Mouse (Mus musculus) kidney, embryonic 16.5 days (tissue): ENCODE data around the gene Ghrl. TPM values are rescaled to one million over a fixed set of nuclear protein-coding genes. Genes with fewer than 3 reads are reported as not detected.

Experiments
- ATAC-seq: fragments of 200-750 bp; cut with Nextera tagmentation; 2 replicates; pipeline ENCODE4 v1.8.0; 2017; ENCODE audit warnings: moderate TSS enrichment; ENCODE audit not compliant: low FRiP score, low TSS enrichment
- H3K27ac ChIP-seq: fragments of 300-500 bp; sonication (generic); 2 replicates; pipeline ENCODE4 v1.5.1; 2014; ENCODE audit warnings: low read length
- H3K27me3 ChIP-seq: fragments of 300-500 bp; sonication (generic); 2 replicates; pipeline ENCODE4 v1.6.1; 2014; ENCODE audit warnings: low read length, control low read depth, mixed read lengths; ENCODE audit not compliant: insufficient read depth
- H3K36me3 ChIP-seq: fragments of 300-500 bp; sonication (generic); 2 replicates; pipeline ENCODE4 v1.6.1; 2014; ENCODE audit warnings: low read length, control low read depth, mixed read lengths; ENCODE audit not compliant: insufficient read depth
- H3K4me1 ChIP-seq: fragments of 300-500 bp; sonication (generic); 2 replicates; pipeline ENCODE4 v1.6.1; 2014; ENCODE audit warnings: low read length, control low read depth, mixed read lengths; ENCODE audit not compliant: insufficient read depth
- H3K4me2 ChIP-seq: fragments of 300-500 bp; sonication (generic); replicated peaks from 2 replicates; pipeline ENCODE4 v1.6.1; 2014; ENCODE audit warnings: low read depth, low read length
- H3K4me3 ChIP-seq: fragments of 300-500 bp; sonication (generic); 2 replicates; pipeline ENCODE4 v1.5.1; 2014; ENCODE audit warnings: mild to moderate bottlenecking, low read length
- H3K9ac ChIP-seq: fragments of 300-500 bp; sonication (generic); replicated peaks from 2 replicates; pipeline ENCODE4 v1.6.1; 2014; ENCODE audit warnings: low read length
- H3K9me3 ChIP-seq: fragments of 300-500 bp; sonication (generic); 2 replicates; pipeline ENCODE4 v1.6.1; 2016; ENCODE audit warnings: low read length, control low read depth
- WGBS: fragments of 180-500 bp; shearing (Covaris S2); extraction: QIAGEN DNeasy Blood & Tissue Kit; methylation state at CpG from one replicate; pipeline ENCODE4 v1.1.7; 2014; 5-methylcytosine and 5-hydroxymethylcytosine counted together
- polyA plus RNA-seq: library from polyadenylated mRNA; unstranded; fragments of >200 nt; fragmentation: Nextera tagmentation; extraction: Ambion mirVana; gene quantifications from 2 replicates; pipeline ENCODE4 v1.2.1, GENCODE M21; 2015

Ghrl gene
- 0.53 TPM in 1 of 2 replicates, not detected in the other for polyA plus RNA-seq

DNA sequence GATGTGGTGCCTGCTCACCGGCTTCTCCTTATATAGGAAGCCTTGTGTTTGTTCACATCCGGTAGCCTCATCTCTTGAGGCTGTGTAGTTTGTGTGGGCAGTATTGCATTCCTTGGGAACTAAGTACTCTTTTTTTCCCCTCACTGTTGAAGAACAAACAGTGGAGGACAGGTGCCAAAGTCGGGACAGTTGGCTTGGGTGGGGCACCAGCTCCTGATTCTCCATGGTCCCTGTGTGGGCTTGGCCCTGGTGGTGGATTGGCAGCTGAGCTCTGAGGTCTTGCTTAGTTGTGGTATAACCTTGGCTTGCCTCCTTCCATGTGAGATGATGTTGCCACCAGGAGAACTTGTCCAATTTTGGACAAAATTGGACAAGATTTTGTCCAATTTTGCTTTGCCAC is at the start of gene Ghrl:
Gene Ghrl, minus strand, starts transcription at position 3 of the 400 bp plus-strand sequence.
- Histone ChIP-seq H3K4me2 (no peak within 1 kb of the TSS), H3K36me3 (peaks cover 32% of the 10 kb centered on the region), H3K4me3 (no peak within 1 kb of the TSS), H3K9me3 (no peaks in the 10 kb centered on the region), H3K4me1 (no peaks in the 10 kb centered on the region), H3K9ac (no peak within 1 kb of the TSS), H3K27me3 (no peaks in the 10 kb centered on the region), H3K27ac (no peak within 1 kb of the TSS)
- WGBS: 87% methylated on average over 3 of the region's 3 CpGs
- ATAC-seq: no peak

DNA sequence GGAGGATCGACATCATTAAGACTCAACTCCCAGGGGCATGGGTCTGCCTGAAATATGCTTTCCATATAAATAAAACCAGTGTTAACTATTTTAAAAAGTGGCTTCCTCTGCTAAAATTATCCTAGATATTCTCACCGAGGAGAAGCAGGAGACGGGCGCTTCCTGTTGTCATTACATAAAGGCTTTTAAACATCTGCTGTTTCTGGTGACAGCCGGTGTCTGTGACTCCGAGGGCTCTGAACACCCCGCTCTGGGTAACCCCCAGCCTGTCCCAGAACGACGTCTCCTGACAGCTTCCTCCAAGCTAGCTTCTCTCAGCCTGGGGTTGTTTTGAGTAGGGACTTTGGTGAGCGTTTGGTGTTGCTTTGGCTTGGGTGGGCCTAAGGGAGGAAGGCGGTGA is 49.1 kb upstream of the Ghrl start:
- Histone ChIP-seq H3K9ac (no peak overlapping the region), H3K4me1 (no peaks in the 10 kb centered on the region), H3K9me3 (no peaks in the 10 kb centered on the region), H3K4me3 (no peak overlapping the region), H3K27me3 (no peaks in the 10 kb centered on the region), H3K27ac (no peak overlapping the region), H3K4me2 (no peak overlapping the region), H3K36me3 (no peaks in the 10 kb centered on the region)
- WGBS: 52% methylated on average over 11 of the region's 11 CpGs
- no peak for ATAC-seq

DNA sequence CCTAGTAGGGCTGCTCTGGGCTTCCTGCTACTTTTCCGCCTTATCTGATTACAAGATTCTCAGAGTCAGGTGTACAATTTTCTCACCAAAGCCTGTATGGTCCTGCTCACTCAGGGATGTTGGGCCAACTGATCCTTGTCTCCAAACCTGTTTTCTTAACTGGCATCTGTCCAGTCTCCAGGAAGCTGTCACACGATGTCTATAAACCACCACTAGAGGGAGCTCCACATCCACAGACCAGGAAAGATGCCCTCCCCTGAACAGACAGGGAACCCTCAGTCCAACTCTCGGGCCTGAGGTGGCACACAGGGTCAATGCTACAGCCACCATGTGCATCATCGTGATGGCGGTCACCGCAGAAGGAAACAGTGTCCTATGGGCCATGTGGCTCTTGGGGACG is 42.0 kb upstream of the Ghrl start:
- 20% methylated on average over 7 of the region's 7 CpGs for WGBS
- Histone ChIP-seq H3K36me3 (no peaks in the 10 kb centered on the region), H3K9ac (no peak overlapping the region), H3K4me3 (no peak overlapping the region), H3K9me3 (no peaks in the 10 kb centered on the region), H3K27me3 (no peaks in the 10 kb centered on the region), H3K27ac (no peak overlapping the region), H3K4me1 (no peaks in the 10 kb centered on the region), H3K4me2 (no peak overlapping the region)
- peak; percentile 50 for ATAC-seq

DNA sequence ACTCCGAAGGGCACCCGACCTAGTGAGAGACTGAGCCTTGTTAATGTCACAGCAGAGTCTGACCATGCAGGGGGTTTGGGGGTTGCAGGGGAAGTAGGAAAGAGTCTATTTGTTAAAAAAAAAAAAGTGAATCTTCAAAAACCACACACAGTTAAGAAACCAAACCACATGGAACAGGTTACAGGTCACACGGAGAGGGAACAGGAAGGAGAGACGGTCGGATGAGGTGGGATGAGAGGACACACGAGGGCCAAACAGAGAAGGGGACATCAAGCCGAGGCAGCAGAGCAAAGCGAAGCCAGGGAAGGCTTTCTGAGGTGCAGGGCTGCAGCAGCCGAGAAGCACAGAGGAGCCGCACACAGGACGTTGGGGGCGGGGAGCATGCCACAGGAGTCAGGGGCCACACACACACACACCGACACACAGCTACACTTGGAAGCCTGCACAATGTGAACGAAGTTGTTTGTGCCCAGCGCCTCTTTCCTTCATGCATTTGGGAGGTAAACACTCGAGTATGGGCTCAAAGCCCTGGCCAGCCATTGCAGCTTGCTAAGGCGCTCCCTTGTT is 29.5 kb upstream of the Ghrl start:
- Histone ChIP-seq H3K27me3 (no peaks in the 10 kb centered on the region), H3K36me3 (no peaks in the 10 kb centered on the region), H3K27ac (no peak overlapping the region), H3K9me3 (no peaks in the 10 kb centered on the region), H3K4me1 (no peaks in the 10 kb centered on the region), H3K9ac (no peak overlapping the region), H3K4me2 (no peak overlapping the region), H3K4me3 (no peak overlapping the region)
- ATAC-seq: no peak
- 64% methylated on average over 17 of the region's 17 CpGs for WGBS

DNA sequence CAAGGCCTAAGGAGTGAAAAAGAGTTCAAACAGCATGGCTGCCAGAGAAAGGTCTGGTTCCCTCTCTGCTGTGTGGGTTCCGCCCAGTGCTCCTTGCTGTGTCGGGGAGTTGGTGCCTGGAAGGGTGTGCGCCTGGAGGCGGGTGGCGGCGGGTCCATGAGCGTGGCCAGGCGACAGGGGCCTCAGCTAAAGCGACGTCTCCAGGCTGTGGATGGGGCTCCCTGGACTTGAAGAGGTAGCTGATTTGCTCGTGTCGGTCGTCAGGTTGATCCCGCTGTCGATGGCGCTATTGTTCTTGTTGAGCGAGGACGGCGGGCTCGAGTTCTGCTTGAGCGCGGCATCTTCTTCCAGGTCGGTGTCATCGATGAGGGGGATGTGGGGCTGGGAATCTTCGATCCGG is 28.7 kb upstream of the Ghrl start:
- Histone ChIP-seq H3K27ac (no peak overlapping the region), H3K4me2 (peak overlapping the region; percentile 41), H3K4me1 (no peaks in the 10 kb centered on the region), H3K36me3 (no peaks in the 10 kb centered on the region), H3K4me3 (peak overlapping the region; percentile 7; the same call in 1 of the 2 replicates), H3K27me3 (no peaks in the 10 kb centered on the region), H3K9me3 (no peaks in the 10 kb centered on the region), H3K9ac (no peak overlapping the region; the same call in 1 of the 2 replicates)
- no peak for ATAC-seq
- WGBS: 28% methylated on average over 26 of the region's 26 CpGs

DNA sequence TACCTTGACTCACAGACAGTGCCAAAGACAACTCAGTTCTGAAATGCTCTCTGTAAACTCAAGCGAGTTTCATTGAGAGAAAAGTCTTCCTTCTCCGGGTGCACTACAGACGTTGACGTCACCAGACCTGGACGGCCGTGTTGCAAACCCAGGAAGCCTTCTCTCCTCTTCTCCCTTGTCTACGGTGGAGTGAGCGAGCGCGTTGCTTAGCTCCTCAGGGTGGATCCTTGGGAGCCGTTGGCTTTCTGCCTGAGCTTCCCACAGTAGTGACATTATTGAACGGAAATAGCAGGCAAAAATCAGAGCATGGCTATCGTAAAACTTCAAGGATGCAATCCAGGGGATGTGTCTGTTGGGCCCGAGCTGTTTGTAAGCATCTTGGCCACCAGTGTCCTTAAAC is 27.6 kb upstream of the Ghrl start:
- no peak overlapping the region for H3K4me3 ChIP-seq
- H3K4me1 ChIP-seq: no peaks in the 10 kb centered on the region
- WGBS: 80% methylated on average over 14 of the region's 14 CpGs
- no peak overlapping the region for H3K4me2 ChIP-seq
- no peaks in the 10 kb centered on the region for H3K9me3 ChIP-seq
- ATAC-seq: no peak
- H3K27ac ChIP-seq: no peak overlapping the region
- no peak overlapping the region for H3K9ac ChIP-seq
- no peaks in the 10 kb centered on the region for H3K36me3 ChIP-seq
- H3K27me3 ChIP-seq: no peaks in the 10 kb centered on the region

DNA sequence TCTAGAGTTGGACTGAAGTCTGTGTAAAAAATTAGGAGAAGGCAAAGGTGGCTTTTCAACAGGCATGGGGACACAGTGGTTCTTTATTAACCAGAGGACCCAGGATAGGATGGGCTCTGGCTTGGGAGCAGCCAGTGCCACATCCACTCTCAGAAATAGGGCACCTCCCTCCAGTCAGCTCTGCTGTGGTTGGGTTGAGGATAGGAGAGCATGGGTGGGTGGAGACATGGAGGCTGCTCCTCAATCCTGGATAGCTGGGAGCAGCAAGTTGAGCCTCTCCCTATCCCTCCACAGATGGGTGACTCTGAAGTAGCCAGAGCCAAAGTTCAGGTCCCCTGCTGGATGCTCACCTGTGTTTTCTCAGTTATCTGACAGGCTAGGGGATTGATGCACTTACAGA is 25.4 kb upstream of the Ghrl start:
- peak; percentile 63; the same call in 1 of the 2 replicates for ATAC-seq

DNA sequence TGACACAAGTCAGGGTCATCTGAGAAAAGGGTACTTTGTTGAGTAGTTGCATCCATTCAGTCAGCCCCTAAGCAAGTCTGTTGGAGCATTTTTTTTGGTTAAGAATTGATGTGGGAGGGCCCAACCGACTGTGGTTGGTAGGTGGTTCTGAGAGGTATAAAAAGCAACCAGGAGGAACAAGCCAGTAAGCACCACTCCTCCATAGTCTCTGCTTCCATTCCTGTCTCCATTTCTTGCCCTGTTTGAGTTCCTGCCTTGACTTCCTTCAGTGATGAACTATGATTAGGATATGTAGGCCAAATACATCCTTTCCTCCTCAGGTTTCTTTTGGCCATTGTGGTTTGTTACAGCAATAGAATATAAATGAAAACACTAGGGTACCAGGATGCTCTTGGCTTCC is 23.4 kb upstream of the Ghrl start:
- 42% methylated on average over 1 of the region's 1 CpGs for WGBS
- H3K4me1 ChIP-seq: peaks cover 9% of the 10 kb centered on the region
- H3K9ac ChIP-seq: no peak overlapping the region
- H3K36me3 ChIP-seq: no peaks in the 10 kb centered on the region
- H3K4me2 ChIP-seq: no peak overlapping the region
- no peak overlapping the region for H3K4me3 ChIP-seq
- no peaks in the 10 kb centered on the region for H3K9me3 ChIP-seq
- no peak for ATAC-seq
- H3K27ac ChIP-seq: no peak overlapping the region
- H3K27me3 ChIP-seq: no peaks in the 10 kb centered on the region

More for the DNA sequence above, 25.4 kb upstream of the Ghrl start:
- no peak overlapping the region for H3K27ac ChIP-seq
- no peak overlapping the region for H3K4me2 ChIP-seq
- no peaks in the 10 kb centered on the region for H3K9me3 ChIP-seq
- H3K9ac ChIP-seq: no peak overlapping the region
- no peaks in the 10 kb centered on the region for H3K4me1 ChIP-seq
- H3K27me3 ChIP-seq: no peaks in the 10 kb centered on the region
- H3K4me3 ChIP-seq: no peak overlapping the region
- H3K36me3 ChIP-seq: no peaks in the 10 kb centered on the region

DNA sequence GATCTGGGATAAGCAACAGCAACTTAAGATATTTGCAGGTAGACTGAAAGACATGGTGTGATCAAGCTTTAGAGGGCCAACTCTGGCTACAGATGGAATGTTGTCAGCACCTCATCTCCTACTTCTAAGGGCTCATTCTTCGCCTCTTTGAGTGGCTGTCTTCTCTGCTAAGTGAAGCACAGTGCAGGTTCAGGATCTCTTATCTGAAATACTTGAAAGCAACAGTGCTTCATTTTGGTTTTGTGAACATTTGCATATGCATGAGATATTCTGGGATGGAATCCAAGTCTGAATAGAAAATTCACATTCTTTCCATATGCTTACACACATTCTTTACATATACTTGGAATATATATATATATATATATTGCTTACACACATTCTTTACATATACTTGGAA is 22.6 kb upstream of the Ghrl start:
- 91% methylated on average over 1 of the region's 1 CpGs for WGBS
- no peak for ATAC-seq

DNA sequence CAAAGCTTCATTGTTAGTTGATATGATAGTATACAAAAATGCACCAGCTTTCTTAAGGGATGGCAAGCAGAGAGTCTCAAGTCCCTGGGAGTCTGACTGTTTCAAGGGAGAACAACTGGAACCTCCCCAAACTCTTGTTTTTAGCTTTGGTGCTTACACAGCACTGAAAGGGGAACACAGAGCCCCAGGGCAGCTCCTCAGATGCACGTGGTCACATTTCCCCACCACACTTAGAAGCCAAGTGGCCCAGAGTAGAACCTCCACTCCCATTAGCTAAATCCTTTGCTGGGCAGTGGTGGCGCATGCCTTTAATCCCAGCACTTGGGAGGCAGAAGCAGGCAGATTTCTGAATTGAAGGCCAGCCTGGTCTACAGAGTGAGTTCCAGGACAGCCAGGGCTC is 21.7 kb upstream of the Ghrl start:
- Histone ChIP-seq H3K4me2 (no peak overlapping the region), H3K9ac (no peak overlapping the region), H3K27me3 (no peaks in the 10 kb centered on the region), H3K9me3 (no peaks in the 10 kb centered on the region), H3K27ac (no peak overlapping the region), H3K4me1 (peaks cover 9% of the 10 kb centered on the region), H3K4me3 (no peak overlapping the region), H3K36me3 (peaks cover 3% of the 10 kb centered on the region; the same call in 1 of the 2 replicates)
- WGBS: 69% methylated on average over 2 of the region's 2 CpGs
- ATAC-seq: no peak

More for the DNA sequence above, 22.6 kb upstream of the Ghrl start:
- H3K27me3 ChIP-seq: no peaks in the 10 kb centered on the region
- no peak overlapping the region for H3K4me2 ChIP-seq
- no peak overlapping the region for H3K4me3 ChIP-seq
- H3K27ac ChIP-seq: no peak overlapping the region
- no peaks in the 10 kb centered on the region for H3K36me3 ChIP-seq
- H3K4me1 ChIP-seq: peaks cover 9% of the 10 kb centered on the region
- no peak overlapping the region for H3K9ac ChIP-seq
- H3K9me3 ChIP-seq: no peaks in the 10 kb centered on the region
